Mouse (Mus musculus): ENCODE measurements around the gene Pebp1.

Pebp1 gene

DNA sequence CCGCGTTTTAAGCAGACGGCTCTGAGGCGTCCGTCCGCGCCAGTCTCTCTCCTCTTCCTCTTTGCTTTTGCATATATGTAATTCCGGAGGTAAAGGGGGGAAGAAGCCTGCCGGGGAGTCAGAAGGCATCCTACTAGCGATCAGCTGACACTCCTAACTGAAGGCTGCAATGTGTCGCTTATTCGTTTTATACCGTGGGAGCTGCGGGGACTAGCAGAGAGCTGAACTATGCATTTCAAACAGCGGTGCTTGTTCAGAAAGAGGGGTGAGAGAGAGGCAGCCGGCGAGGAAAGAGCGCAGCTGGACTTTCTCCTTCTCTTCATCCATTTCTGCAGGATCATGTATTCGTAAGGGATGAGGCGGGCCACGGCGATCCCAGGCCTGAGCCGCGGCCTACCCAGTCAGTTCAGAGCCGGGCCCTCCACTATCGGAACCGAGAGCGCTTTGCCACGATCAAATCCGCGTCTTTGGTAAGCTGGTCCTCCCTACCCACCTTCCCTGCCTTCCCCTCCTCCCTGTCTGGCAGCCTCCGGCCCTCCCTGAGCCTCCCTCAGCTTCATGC lies 46.6 kb downstream of the Pebp1 start:
- DNase-seq (ENCODE audit: low read depth, low spot score), result peak; percentile 4

DNA sequence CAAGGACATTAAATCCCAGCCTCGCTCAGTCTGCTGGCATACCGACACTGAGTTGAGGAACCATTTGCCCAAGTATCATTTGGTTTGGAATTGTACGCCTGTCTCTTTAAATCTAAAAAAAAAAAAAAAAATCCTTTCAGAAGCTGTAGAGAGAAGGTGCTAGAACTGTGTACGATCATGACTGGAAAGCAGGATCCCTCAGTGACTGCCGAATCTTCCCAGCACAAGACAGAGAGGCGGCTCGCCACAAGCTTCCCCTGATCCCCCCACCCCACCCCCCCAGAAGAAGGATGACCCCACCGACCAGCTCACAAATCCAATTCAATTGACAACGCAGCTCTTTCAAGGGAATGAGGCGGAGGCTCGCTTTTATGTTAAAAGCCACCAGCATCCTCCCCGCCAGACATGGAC lies 47.1 kb downstream of the Pebp1 start:
- DNase-seq (ENCODE audit: low read depth, low spot score), result no peak

DNA sequence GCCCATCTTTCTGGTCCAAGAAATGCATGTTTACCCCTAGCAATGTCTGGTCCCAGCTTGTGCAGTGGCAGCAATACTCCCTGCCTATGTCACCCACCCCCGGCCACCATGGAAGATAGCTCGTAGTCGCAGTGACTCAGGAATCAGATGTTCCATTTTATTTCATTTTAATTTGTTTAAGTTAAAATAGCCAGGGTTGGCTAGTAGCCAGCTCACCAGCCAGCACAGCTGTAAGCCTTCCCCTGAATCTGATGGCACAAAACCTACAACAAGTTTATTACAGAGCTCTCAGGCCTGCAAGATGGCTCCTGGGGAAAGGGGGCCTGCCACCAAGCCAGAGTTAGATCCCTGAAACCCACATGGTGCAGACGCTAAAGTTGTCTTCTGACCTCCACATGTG lies 48.3 kb downstream of the Pebp1 start:
- no peak for DNase-seq (ENCODE audit: low read depth, low spot score)

DNA sequence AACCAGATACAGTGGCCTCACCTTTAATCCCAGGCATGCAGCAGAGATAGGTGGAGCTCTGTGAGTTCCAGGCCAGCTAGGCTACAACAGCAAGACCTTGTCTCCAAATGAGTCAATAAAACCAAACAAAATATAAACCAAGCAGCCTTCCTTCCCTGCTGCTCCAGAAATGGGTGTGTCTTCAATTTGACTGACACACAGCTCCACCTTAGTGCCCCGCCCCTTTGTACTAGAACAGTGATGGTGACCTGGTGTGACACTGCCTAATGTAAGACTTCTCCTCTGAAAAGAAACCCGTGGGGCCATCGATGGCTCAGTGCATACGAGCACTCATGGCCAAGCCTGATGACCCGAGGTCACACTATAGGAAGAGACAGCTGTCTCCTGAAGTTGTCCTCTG lies 50.9 kb downstream of the Pebp1 start:
- DNase-seq (ENCODE audit: low read depth, low spot score), result no peak
